Comparison of ENCODE assay signal across 24 mouse cellular contexts in the genomic region with DNA sequence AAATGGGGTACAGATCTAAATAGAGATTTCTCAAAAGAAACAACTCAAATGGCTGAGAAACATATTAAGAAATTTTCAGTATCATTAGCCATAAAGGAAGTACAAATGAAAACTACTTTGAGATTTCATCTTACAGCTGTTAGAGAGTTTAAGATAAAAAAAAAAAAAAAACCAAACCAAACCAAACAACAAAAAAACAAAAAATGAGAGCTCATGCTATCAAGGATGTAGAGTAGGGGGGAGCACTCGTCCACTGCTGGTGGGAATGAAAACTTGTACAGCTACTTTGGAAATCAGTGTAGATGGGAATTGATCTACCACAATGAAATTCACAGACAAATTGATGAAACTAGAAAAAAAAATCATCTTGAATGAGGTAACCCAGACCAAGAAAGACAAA.
"Had no signal": no experiment of that assay in that cellular context is flagged by ENCODE, and none has a peak within 500 bp of the region (broad histone marks: within the 10 kb centered on the region; RNA-seq: fewer than 3 reads in every experiment).

No protein-coding gene starts in this region.

- H3K4me3 ChIP-seq: embryonic facial prominence, embryonic 10.5 days; embryonic facial prominence, embryonic 12.5 days; embryonic facial prominence, embryonic 13.5 days; embryonic facial prominence, embryonic 15.5 days; erythroblast, embryonic 14.5 days; forebrain, embryonic 10.5 days; forebrain, embryonic 12.5 days; forebrain, embryonic 13.5 days; forebrain, embryonic 15.5 days; gastrocnemius, adult 2 months; heart, adult 2 months had no signal

- H3K9me3 ChIP-seq: embryonic facial prominence, embryonic 10.5 days; embryonic facial prominence, embryonic 12.5 days; embryonic facial prominence, embryonic 13.5 days; embryonic facial prominence, embryonic 15.5 days; forebrain, embryonic 10.5 days; forebrain, embryonic 12.5 days; forebrain, embryonic 13.5 days; forebrain, embryonic 15.5 days had no signal

- H3K27me3 ChIP-seq: embryonic facial prominence, embryonic 12.5 days; embryonic facial prominence, embryonic 13.5 days; embryonic facial prominence, embryonic 15.5 days; forebrain, embryonic 12.5 days; forebrain, embryonic 13.5 days; forebrain, embryonic 15.5 days had no signal

- H3K9ac ChIP-seq: embryonic facial prominence, embryonic 12.5 days; embryonic facial prominence, embryonic 13.5 days; embryonic facial prominence, embryonic 15.5 days; forebrain, embryonic 12.5 days; forebrain, embryonic 13.5 days; forebrain, embryonic 15.5 days; forebrain, postnatal 0 days had no signal

- H3K27ac ChIP-seq: embryonic facial prominence, embryonic 10.5 days; embryonic facial prominence, embryonic 12.5 days; embryonic facial prominence, embryonic 13.5 days; embryonic facial prominence, embryonic 15.5 days; forebrain, embryonic 10.5 days; forebrain, embryonic 12.5 days; forebrain, embryonic 13.5 days; forebrain, embryonic 15.5 days; gastrocnemius, adult 2 months; heart, adult 2 months had no signal

- DNase-seq: cerebellum, adult 9-10 months; cerebellum, adult 9-11 months; cerebellum, postnatal 10 days; cerebellum, postnatal 14 days; cerebellum, postnatal 25 days; cerebellum, postnatal 36 days; embryo, embryonic 11 days; forebrain, postnatal 0 days; gastrocnemius, adult 2 months; gastrocnemius, postnatal 10 days; gastrocnemius, postnatal 14 days; gastrocnemius, postnatal 25 days; gastrocnemius, postnatal 36 days; heart, adult 18-20 months; heart, adult 2 months had no signal

- H3K36me3 ChIP-seq: embryonic facial prominence, embryonic 10.5 days; embryonic facial prominence, embryonic 12.5 days; embryonic facial prominence, embryonic 13.5 days; embryonic facial prominence, embryonic 15.5 days; forebrain, embryonic 10.5 days; forebrain, embryonic 12.5 days; forebrain, embryonic 15.5 days had no signal

- H3K4me1 ChIP-seq: embryonic facial prominence, embryonic 10.5 days; embryonic facial prominence, embryonic 12.5 days; forebrain, embryonic 10.5 days; forebrain, embryonic 12.5 days had no signal
